Mouse (Mus musculus): Measurements from ENCODE around the gene Mgarp.

GRCm38 (mm10) chr3:51421921-51422320, 25.4 kb upstream of the Mgarp start:
- TF ChIP-seq CHD2 (IDR thresholded peaks at IDR 0.05; ENCODE audit: low read depth, low read length) (no peak), MAFK (IDR thresholded peaks at IDR 0.05; ENCODE audit: insufficient read depth, low read depth, low read length) (no peak), ZC3H11A (IDR thresholded peaks at IDR 0.05; ENCODE audit: borderline replicate concordance, low read depth, low read length) (no peak)

All from ES-E14 (cell line).